In the genomic region with DNA sequence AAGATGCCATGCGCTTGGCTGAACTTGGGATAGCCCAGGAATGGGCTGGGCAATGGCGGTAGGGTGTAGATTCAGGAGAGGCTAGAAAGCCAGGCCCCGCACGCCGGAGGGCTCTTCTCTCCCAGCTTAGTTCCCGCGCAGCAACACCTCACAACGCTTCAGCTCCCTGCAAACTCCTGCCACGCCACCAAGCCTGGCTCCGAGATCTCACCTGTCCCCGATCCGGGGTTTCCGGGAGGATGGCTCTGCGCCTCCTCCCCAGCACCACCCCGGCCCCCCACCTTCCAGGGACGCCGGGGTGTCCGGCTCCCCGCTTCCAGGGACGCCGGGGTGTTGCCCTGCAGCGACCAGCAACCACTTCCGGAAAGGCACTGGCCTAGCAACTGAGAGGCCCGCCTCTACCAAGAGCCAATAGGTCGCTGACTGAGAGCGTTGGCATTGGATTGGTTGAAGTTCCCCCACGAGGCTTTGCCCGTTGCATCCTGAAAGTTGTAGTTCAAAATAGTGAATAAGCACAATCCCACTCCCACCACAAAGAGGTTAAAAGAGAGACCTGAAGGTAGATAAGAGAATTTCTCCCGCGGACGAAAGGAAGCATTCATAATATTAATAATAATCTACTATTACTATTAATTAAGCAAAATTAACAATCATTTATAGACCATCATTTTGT, we compare ENCODE assay signal across 8 mouse cellular contexts. TPM values are rescaled to one million over a fixed set of nuclear protein-coding genes. Genes with fewer than 3 reads are reported as not detected.
DNase-seq lines count a peak whose midpoint lies in the region; ATAC-seq and TF ChIP-seq lines count a peak whose summit lies in the region.

Gene Cep164 (minus strand): TSS at position 401 of the 673 bp plus-strand sequence.

- ATAC-seq in embryonic facial prominence, embryonic 13.5 days (ENCODE audit: insufficient number of reproducible peaks, insufficient read depth, low FRiP score, low TSS enrichment, low read depth): peak; percentile 89
- peak; percentile 93 for ATAC-seq in limb, embryonic 12.5 days (ENCODE audit: insufficient number of reproducible peaks, insufficient read depth, low FRiP score, low TSS enrichment, low read depth)
- ATAC-seq in midbrain, embryonic 15.5 days (replicated peaks): peak; percentile 97

- peak within 1 kb of the TSS; percentile 80 for H3K4me2 ChIP-seq in embryonic facial prominence, embryonic 13.5 days
- H3K4me2 ChIP-seq in limb, embryonic 12.5 days: peak within 1 kb of the TSS; percentile 89
- peak within 1 kb of the TSS; percentile 90 for H3K4me2 ChIP-seq in midbrain, embryonic 15.5 days

- no peaks in the 10 kb centered on the region for H3K9me3 ChIP-seq in embryonic facial prominence, embryonic 13.5 days
- 0 out of 2 replicates have a peak, but pooled peaks cover 3% of the 10 kb centered on the region for H3K9me3 ChIP-seq in limb, embryonic 12.5 days
- no peaks in the 10 kb centered on the region for H3K9me3 ChIP-seq in midbrain, embryonic 15.5 days

- H3K4me3 ChIP-seq in embryonic facial prominence, embryonic 13.5 days: peak within 1 kb of the TSS; percentile 74
- peak within 1 kb of the TSS; percentile 87 for H3K4me3 ChIP-seq in kidney, adult 2 months (ENCODE audit: insufficient read depth, low read depth, low read length)
- H3K4me3 ChIP-seq in limb, embryonic 12.5 days (replicated peaks): peak within 1 kb of the TSS; percentile 68
- H3K4me3 ChIP-seq in midbrain, embryonic 15.5 days: peak within 1 kb of the TSS; percentile 78
- H3K4me3 ChIP-seq in spleen, adult 2 months (ENCODE audit: extremely low read depth, insufficient read depth, insufficient read length): peak within 1 kb of the TSS; percentile 93

- TF ChIP-seq POLR2A in kidney, adult 2 months (IDR thresholded peaks at IDR 0.05; ENCODE audit: low read depth, low read length): no peak
- no peak for TF ChIP-seq POLR2A in spleen, adult 2 months (IDR thresholded peaks at IDR 0.05; ENCODE audit: low read depth, low read length)

- H3K9ac ChIP-seq in embryonic facial prominence, embryonic 13.5 days: peak within 1 kb of the TSS; percentile 79
- peak within 1 kb of the TSS; percentile 75 for H3K9ac ChIP-seq in limb, embryonic 12.5 days (replicated peaks)
- H3K9ac ChIP-seq in midbrain, embryonic 15.5 days: peak within 1 kb of the TSS; percentile 56

- H3K36me3 ChIP-seq in embryonic facial prominence, embryonic 13.5 days: peaks cover 6% of the 10 kb centered on the region
- H3K36me3 ChIP-seq in kidney, adult 2 months (ENCODE audit: control insufficient read depth, insufficient read depth, low read length): no peaks in the 10 kb centered on the region
- H3K36me3 ChIP-seq in limb, embryonic 12.5 days: peaks cover 4% of the 10 kb centered on the region
- no peaks in the 10 kb centered on the region for H3K36me3 ChIP-seq in midbrain, embryonic 15.5 days (replicated peaks)
- H3K36me3 ChIP-seq in spleen, adult 2 months (ENCODE audit: control insufficient read depth, insufficient read depth, low read length): no peaks in the 10 kb centered on the region

- peaks cover 9% of the 10 kb centered on the region for H3K4me1 ChIP-seq in embryonic facial prominence, embryonic 13.5 days
- no peaks in the 10 kb centered on the region for H3K4me1 ChIP-seq in kidney, adult 2 months (ENCODE audit: control insufficient read depth, insufficient read depth, low read length)
- peaks cover 10% of the 10 kb centered on the region for H3K4me1 ChIP-seq in limb, embryonic 12.5 days (replicated peaks)
- H3K4me1 ChIP-seq in midbrain, embryonic 15.5 days: peaks cover 10% of the 10 kb centered on the region
- H3K4me1 ChIP-seq in spleen, adult 2 months (ENCODE audit: control insufficient read depth, insufficient read depth, insufficient read length): no peaks in the 10 kb centered on the region; the same call in 1 of the 2 replicates

- under 1% methylated on average over 31 of the region's 31 CpGs for WGBS in embryonic facial prominence, embryonic 13.5 days
- WGBS in kidney, adult 2 months: under 1% methylated on average over 31 of the region's 31 CpGs
- WGBS in limb, embryonic 12.5 days: under 1% methylated on average over 31 of the region's 31 CpGs
- under 1% methylated on average over 31 of the region's 31 CpGs for WGBS in midbrain, embryonic 15.5 days
- under 1% methylated on average over 31 of the region's 31 CpGs for WGBS in spleen, adult 2 months

- peak; percentile 87 for DNase-seq in 3134 (ENCODE audit: extremely low read depth, insufficient read length, low spot score)
- peak; percentile 91 to 92 for DNase-seq in adrenal gland, postnatal 36 days
- peak; percentile 90 to 95 for DNase-seq in heart, adult 18-20 months
- DNase-seq in kidney, adult 2 months: peak; percentile 96
- DNase-seq in spleen, adult 2 months (ENCODE audit: low read depth in 1 of 2, low spot score in 2 of 2): peak; percentile 62 to 86

- H3K27me3 ChIP-seq in embryonic facial prominence, embryonic 13.5 days: no peaks in the 10 kb centered on the region
- no peaks in the 10 kb centered on the region for H3K27me3 ChIP-seq in kidney, adult 2 months (replicated peaks; ENCODE audit: control insufficient read depth, insufficient read depth, low read length)
- no peaks in the 10 kb centered on the region for H3K27me3 ChIP-seq in limb, embryonic 12.5 days
- no peaks in the 10 kb centered on the region for H3K27me3 ChIP-seq in midbrain, embryonic 15.5 days (replicated peaks)
- H3K27me3 ChIP-seq in spleen, adult 2 months (ENCODE audit: control insufficient read depth, insufficient read depth, low read length): no peaks in the 10 kb centered on the region

- TF ChIP-seq CTCF in kidney, adult 2 months (conservative IDR thresholded peaks at IDR 0.05; ENCODE audit: insufficient read depth, insufficient read length, low read depth, low read length): no peak
- no peak for TF ChIP-seq CTCF in spleen, adult 2 months (IDR thresholded peaks at IDR 0.05; ENCODE audit: extremely low read depth, insufficient read depth, insufficient read length, insufficient replicate concordance)

- H3K27ac ChIP-seq in embryonic facial prominence, embryonic 13.5 days: peak within 1 kb of the TSS; percentile 88
- no peak within 1 kb of the TSS for H3K27ac ChIP-seq in kidney, adult 2 months (ENCODE audit: insufficient read depth, low read depth, low read length)
- peak within 1 kb of the TSS; percentile 66 for H3K27ac ChIP-seq in limb, embryonic 12.5 days
- H3K27ac ChIP-seq in midbrain, embryonic 15.5 days: peak within 1 kb of the TSS; percentile 68
- H3K27ac ChIP-seq in spleen, adult 2 months (ENCODE audit: insufficient read depth, low read length): peak within 1 kb of the TSS; percentile 39; the same call in 1 of the 2 replicates

RNA-seq across cellular contexts. Expression of gene Cep164, which starts in this region (rescaled TPM):
- total RNA-seq in adrenal gland, postnatal 36 days (2021): 10 to 100 TPM; 11.6 to 12.2 TPM
- 33.8 and 34.3 TPM in 2 replicates for polyA plus RNA-seq in embryonic facial prominence, embryonic 13.5 days (2015; fragmentation: Nextera tagmentation; extraction: Ambion mirVana)
- total RNA-seq in heart, adult 18-20 months (2021): 1 to 10 TPM; 5.7 to 6.5 TPM
- polyA plus RNA-seq in kidney, adult 2 months (2012; rRNA removed): 14.6 and 17.8 TPM in 2 replicates
- polyA plus RNA-seq in limb, embryonic 12.5 days (2016; fragmentation: Nextera tagmentation; extraction: Ambion mirVana): 23.6 and 26.2 TPM in 2 replicates
- 13.5 and 15.9 TPM in 2 replicates for polyA plus RNA-seq in midbrain, embryonic 15.5 days (2015; fragmentation: Nextera tagmentation; extraction: Ambion mirVana)
- polyA plus RNA-seq in spleen, adult 2 months (2012; rRNA removed): 19.5 and 19.6 TPM in 2 replicates
